Mouse (Mus musculus): ENCODE measurements around the gene Kif5a.
A peak's percentile ranks its signal among the peaks of the same experiment; 100 is the strongest.
"Not testable (repeated sequence)": the region's sequence is repeated elsewhere in the genome, so short reads cannot be mapped to it uniquely, and the experiment has no call there.

Gene Kif5a

GRCm38 (mm10) chr10:127262548-127263398 lies at the start of gene Kif5a:
Gene Kif5a, minus strand, starts transcription at chr10:127263348.
- DNase-seq (ENCODE audit: low spot score): no peak

- DNase-seq (ENCODE audit: low spot score): no peak
Measured at GRCm38 (mm10) chr10:127312858-127313257, 49.7 kb upstream of the Kif5a start.

GRCm38 (mm10) chr10:127312356-127312676 lies 49.2 kb upstream of the Kif5a start:
- peak; percentile 92 for DNase-seq (ENCODE audit: low spot score)

GRCm38 (mm10) chr10:127311476-127312355 lies 48.6 kb upstream of the Kif5a start, which contains the start of gene Mars:
Gene Mars, minus strand, starts transcription at chr10:127311786.
- peak; percentile 98 for DNase-seq (ENCODE audit: low spot score)

- peak; percentile 74 for DNase-seq (ENCODE audit: low spot score)
Measured at GRCm38 (mm10) chr10:127310523-127311475, 47.7 kb upstream of the Kif5a start.

- DNase-seq (ENCODE audit: low spot score): not testable (repeated sequence)
Measured at GRCm38 (mm10) chr10:127309167-127309566, 46.0 kb upstream of the Kif5a start.

GRCm38 (mm10) chr10:127303136-127303535 lies 40.0 kb upstream of the Kif5a start:
- DNase-seq (ENCODE audit: low spot score): no peak

GRCm38 (mm10) chr10:127300361-127300760 lies 37.2 kb upstream of the Kif5a start:
- DNase-seq (ENCODE audit: low spot score): no peak

GRCm38 (mm10) chr10:127297015-127297871 lies 34.1 kb upstream of the Kif5a start:
- peak; percentile 41 for DNase-seq (ENCODE audit: low spot score)

GRCm38 (mm10) chr10:127295986-127296794 lies 33.0 kb upstream of the Kif5a start:
- no peak for DNase-seq (ENCODE audit: low spot score)

- no peak for DNase-seq (ENCODE audit: low spot score)
Measured at GRCm38 (mm10) chr10:127294895-127295510, 31.9 kb upstream of the Kif5a start.

GRCm38 (mm10) chr10:127293590-127294113 lies 30.5 kb upstream of the Kif5a start:
- no peak for DNase-seq (ENCODE audit: low spot score)

GRCm38 (mm10) chr10:127292987-127293538 lies 29.9 kb upstream of the Kif5a start:
- DNase-seq (ENCODE audit: low spot score): peak; percentile 88

GRCm38 (mm10) chr10:127291881-127292638 lies 28.9 kb upstream of the Kif5a start:
- peak; percentile 28 for DNase-seq (ENCODE audit: low spot score)

GRCm38 (mm10) chr10:127290930-127291880 lies 28.1 kb upstream of the Kif5a start:
- peak; percentile 75 for DNase-seq (ENCODE audit: low spot score)

- peak; percentile 100 for DNase-seq (ENCODE audit: low spot score)
Measured at GRCm38 (mm10) chr10:127290307-127290929, 27.3 kb upstream of the Kif5a start.
